Mouse (Mus musculus) T-cell, adult 2 months (primary cell): ENCODE results near the gene Gm20696.

ENCODE experiments used
- DNase-seq: peaks from one replicate; pipeline ENCODE4 v3.0.0; 2022; ENCODE audit warnings: low spot score

Gene Gm20696

GRCm38 (mm10) chr6:99388741-99389675 is 277.6 kb downstream of the Gm20696 start:
- DNase-seq: peak; percentile 85

- no peak for DNase-seq
Measured at GRCm38 (mm10) chr6:99388023-99388422, 278.6 kb downstream of the Gm20696 start.

- peak; percentile 71 for DNase-seq
Measured at GRCm38 (mm10) chr6:99385059-99385604, 281.5 kb downstream of the Gm20696 start.

GRCm38 (mm10) chr6:99383846-99384472 is 282.6 kb downstream of the Gm20696 start:
- DNase-seq: no peak

GRCm38 (mm10) chr6:99380146-99380545 is 286.5 kb downstream of the Gm20696 start:
- peak; percentile 81 for DNase-seq

- DNase-seq: peak; percentile 52
Measured at GRCm38 (mm10) chr6:99378997-99379710, 287.4 kb downstream of the Gm20696 start.

GRCm38 (mm10) chr6:99377716-99378115 is 288.9 kb downstream of the Gm20696 start:
- DNase-seq: no peak

- no peak for DNase-seq
Measured at GRCm38 (mm10) chr6:99377131-99377530, 289.5 kb downstream of the Gm20696 start.

GRCm38 (mm10) chr6:99376721-99377120 is 289.9 kb downstream of the Gm20696 start:
- DNase-seq: no peak

- peak; percentile 39 for DNase-seq
Measured at GRCm38 (mm10) chr6:99375865-99376264, 290.7 kb downstream of the Gm20696 start.

GRCm38 (mm10) chr6:99375376-99375775 is 291.2 kb downstream of the Gm20696 start:
- DNase-seq: peak; percentile 68

GRCm38 (mm10) chr6:99374448-99375271 is 291.9 kb downstream of the Gm20696 start:
- peak; percentile 70 for DNase-seq

- DNase-seq: no peak
Measured at GRCm38 (mm10) chr6:99372427-99372826, 294.2 kb downstream of the Gm20696 start.

- no peak for DNase-seq
Measured at GRCm38 (mm10) chr6:99372016-99372415, 294.6 kb downstream of the Gm20696 start.

- DNase-seq: no peak
Measured at GRCm38 (mm10) chr6:99369931-99370330, 296.7 kb downstream of the Gm20696 start.

- no peak for DNase-seq
Measured at GRCm38 (mm10) chr6:99369156-99369555, 297.4 kb downstream of the Gm20696 start.

GRCm38 (mm10) chr6:99368118-99368753 is 298.4 kb downstream of the Gm20696 start:
- peak; percentile 37 for DNase-seq

GRCm38 (mm10) chr6:99364545-99364944 is 302.1 kb downstream of the Gm20696 start:
- no peak for DNase-seq

GRCm38 (mm10) chr6:99360581-99360980 is 306.0 kb downstream of the Gm20696 start:
- no peak for DNase-seq

GRCm38 (mm10) chr6:99359765-99360499 is 306.7 kb downstream of the Gm20696 start:
- DNase-seq: no peak
